Comparison of ENCODE assay signal across 8 mouse cellular contexts in genomic region chr17:34398058-34398710, GRCm38 (mm10). TPM values are rescaled to one million over a fixed set of nuclear protein-coding genes. Genes with fewer than 3 reads are reported as not detected.
DNase-seq lines count a peak whose midpoint lies in the region; ATAC-seq lines count a peak whose summit lies in the region.

No protein-coding gene starts in this region.

- H3K9me3 ChIP-seq in heart, embryonic 15.5 days (replicated peaks) = no peaks in the 10 kb centered on the region
- no peaks in the 10 kb centered on the region for H3K9me3 ChIP-seq in liver, embryonic 15.5 days (replicated peaks)
- H3K9me3 ChIP-seq in neural tube, embryonic 13.5 days = no peaks in the 10 kb centered on the region

- peaks cover 2% of the 10 kb centered on the region; the same call in 1 of the 2 replicates for H3K4me1 ChIP-seq in heart, embryonic 15.5 days (replicated peaks)
- 0 out of 2 replicates have a peak, but pooled peaks cover 4% of the 10 kb centered on the region for H3K4me1 ChIP-seq in liver, embryonic 15.5 days (replicated peaks)
- H3K4me1 ChIP-seq in neural tube, embryonic 13.5 days (replicated peaks) = peaks cover 5% of the 10 kb centered on the region; the same call in 1 of the 2 replicates

- no peak overlapping the region for H3K27ac ChIP-seq in heart, embryonic 15.5 days
- H3K27ac ChIP-seq in liver, embryonic 15.5 days (replicated peaks) = no peak overlapping the region
- H3K27ac ChIP-seq in neural tube, embryonic 13.5 days (replicated peaks) = peak overlapping the region; percentile 99

- WGBS in heart, embryonic 15.5 days = 10% methylated on average over 9 of the region's 9 CpGs
- 8% methylated on average over 9 of the region's 9 CpGs for whole genome bisulfite sequencing in liver, embryonic 15.5 days (ENCODE audit: insufficient replicate concordance)
- 16% methylated on average over 9 of the region's 9 CpGs for WGBS in neural tube, embryonic 13.5 days

- no peak overlapping the region for H3K9ac ChIP-seq in heart, embryonic 15.5 days
- H3K9ac ChIP-seq in liver, embryonic 15.5 days = no peak overlapping the region
- H3K9ac ChIP-seq in neural tube, embryonic 13.5 days = 0 out of 2 replicates have a peak overlapping the region, but pooled peaks have one; percentile 12

- peaks cover 13% of the 10 kb centered on the region; the same call in 1 of the 2 replicates for H3K27me3 ChIP-seq in heart, embryonic 15.5 days
- peaks cover 23% of the 10 kb centered on the region for H3K27me3 ChIP-seq in liver, embryonic 15.5 days
- H3K27me3 ChIP-seq in neural tube, embryonic 13.5 days = no peaks in the 10 kb centered on the region

- peak; percentile 93 for ATAC-seq in activated CD4-positive, CD25-positive, alpha-beta regulatory T cell, adult 4 months
- no peak; the same call in 1 of the 2 replicates for ATAC-seq in heart, embryonic 15.5 days (replicated peaks; ENCODE audit: insufficient number of reproducible peaks, insufficient read depth, low FRiP score, low read depth)
- ATAC-seq in liver, embryonic 15.5 days (ENCODE audit: insufficient read depth) = no peak
- peak; percentile 86 for ATAC-seq in neural tube, embryonic 13.5 days (ENCODE audit: low read depth)

- peak overlapping the region; percentile 59 for H3K4me3 ChIP-seq in heart, embryonic 15.5 days
- peak overlapping the region; percentile 50 for H3K4me3 ChIP-seq in liver, embryonic 15.5 days (replicated peaks)
- H3K4me3 ChIP-seq in neural tube, embryonic 13.5 days = peak overlapping the region; percentile 55

- no peaks in the 10 kb centered on the region for H3K36me3 ChIP-seq in heart, embryonic 15.5 days
- no peaks in the 10 kb centered on the region for H3K36me3 ChIP-seq in liver, embryonic 15.5 days (replicated peaks)
- H3K36me3 ChIP-seq in neural tube, embryonic 13.5 days = no peaks in the 10 kb centered on the region

- peak; percentile 76 to 81 for DNase-seq in B cell, adult 2 months
- DNase-seq in embryo, embryonic 11.5 days (ENCODE audit: low read depth, low spot score) = peak; percentile 66
- DNase-seq in kidney, postnatal 14 days = peak; percentile 84
- peak; percentile 51 to 61 for DNase-seq in thymus, postnatal 10 days (ENCODE audit: low spot score in 2 of 2)

- H3K4me2 ChIP-seq in heart, embryonic 15.5 days = peak overlapping the region; percentile 88
- peak overlapping the region; percentile 74 for H3K4me2 ChIP-seq in liver, embryonic 15.5 days
- H3K4me2 ChIP-seq in neural tube, embryonic 13.5 days = peak overlapping the region; percentile 63

RNA-seq across cellular contexts. Expression of gene BC051142, which starts 0.4 kb away (rescaled TPM):
- 1 to 10 TPM in 1 of 2 experiments, not detected in 1; 2.3 TPM for polyA plus RNA-seq in activated CD4-positive, CD25-positive, alpha-beta regulatory T cell, adult 4 months (2017; shearing (Covaris generic))
- polyA plus RNA-seq in heart, embryonic 15.5 days (2015; fragmentation: Nextera tagmentation; extraction: Ambion mirVana) = 0.20 TPM in 1 of 2 replicates, not detected in the other
- not detected in 2 replicates for polyA plus RNA-seq in liver, embryonic 15.5 days (2015; fragmentation: Nextera tagmentation; extraction: Ambion mirVana)
- 2.7 and 2.8 TPM in 2 replicates for polyA plus RNA-seq in neural tube, embryonic 13.5 days (2015; fragmentation: Nextera tagmentation; extraction: Ambion mirVana)

RNA-seq across cellular contexts. Expression of gene Btnl1, which starts 21.3 kb away (rescaled TPM):
- polyA plus RNA-seq in activated CD4-positive, CD25-positive, alpha-beta regulatory T cell, adult 4 months (2017; shearing (Covaris generic)) = not detected
- polyA plus RNA-seq in heart, embryonic 15.5 days (2015; fragmentation: Nextera tagmentation; extraction: Ambion mirVana) = not detected in 2 replicates
- polyA plus RNA-seq in liver, embryonic 15.5 days (2015; fragmentation: Nextera tagmentation; extraction: Ambion mirVana) = 0.05 TPM in 1 of 2 replicates, not detected in the other
- polyA plus RNA-seq in neural tube, embryonic 13.5 days (2015; fragmentation: Nextera tagmentation; extraction: Ambion mirVana) = not detected in 2 replicates

RNA-seq across cellular contexts. Expression of gene Btnl2, which starts 43.6 kb away (rescaled TPM):
- polyA plus RNA-seq in activated CD4-positive, CD25-positive, alpha-beta regulatory T cell, adult 4 months (2017; shearing (Covaris generic)) = under 1 TPM; 0.17 to 0.42 TPM
- polyA plus RNA-seq in heart, embryonic 15.5 days (2015; fragmentation: Nextera tagmentation; extraction: Ambion mirVana) = 0.09 TPM in 1 of 2 replicates, not detected in the other
- 0.03 TPM in 1 of 2 replicates, not detected in the other for polyA plus RNA-seq in liver, embryonic 15.5 days (2015; fragmentation: Nextera tagmentation; extraction: Ambion mirVana)
- not detected in 2 replicates for polyA plus RNA-seq in neural tube, embryonic 13.5 days (2015; fragmentation: Nextera tagmentation; extraction: Ambion mirVana)

Comparison
In these comparisons a context has a peak if more than half of its experiments do, and no peak if none do; other contexts are left out.
1. ATAC-seq: peak in activated CD4-positive, CD25-positive, alpha-beta regulatory T cell, adult 4 months (single experiment) and neural tube, embryonic 13.5 days (single experiment); none in heart, embryonic 15.5 days (single experiment) and liver, embryonic 15.5 days (single experiment).
2. Peak in every context shown above with its lines, with median percentiles within 50 percentile points of each other: DNase-seq, H3K4me2 ChIP-seq and H3K4me3 ChIP-seq.